Mouse (Mus musculus): ENCODE data around the gene Rpp25l.

Rpp25l gene

GRCm38 (mm10) chr4:41671500-41671899, 41.8 kb downstream of the Rpp25l start:
- DNase-seq (ENCODE audit: low spot score in 2 of 2), result no peak

GRCm38 (mm10) chr4:41670836-41671235, 42.5 kb downstream of the Rpp25l start:
- no peak for DNase-seq (ENCODE audit: low spot score in 2 of 2)

- DNase-seq (ENCODE audit: low spot score in 2 of 2), result no peak
Observed at GRCm38 (mm10) chr4:41666646-41667045, 46.7 kb downstream of the Rpp25l start.

GRCm38 (mm10) chr4:41665009-41665675, 48.2 kb downstream of the Rpp25l start:
- DNase-seq (ENCODE audit: low spot score in 2 of 2), result no peak

- no peak for DNase-seq (ENCODE audit: low spot score in 2 of 2)
Observed at GRCm38 (mm10) chr4:41664533-41664932, 48.8 kb downstream of the Rpp25l start.

GRCm38 (mm10) chr4:41663614-41664013, 49.7 kb downstream of the Rpp25l start:
- no peak for DNase-seq (ENCODE audit: low spot score in 2 of 2)

- DNase-seq (ENCODE audit: low spot score in 2 of 2), result no peak
Observed at GRCm38 (mm10) chr4:41662723-41663122, 50.6 kb downstream of the Rpp25l start.
